In the genomic region with DNA sequence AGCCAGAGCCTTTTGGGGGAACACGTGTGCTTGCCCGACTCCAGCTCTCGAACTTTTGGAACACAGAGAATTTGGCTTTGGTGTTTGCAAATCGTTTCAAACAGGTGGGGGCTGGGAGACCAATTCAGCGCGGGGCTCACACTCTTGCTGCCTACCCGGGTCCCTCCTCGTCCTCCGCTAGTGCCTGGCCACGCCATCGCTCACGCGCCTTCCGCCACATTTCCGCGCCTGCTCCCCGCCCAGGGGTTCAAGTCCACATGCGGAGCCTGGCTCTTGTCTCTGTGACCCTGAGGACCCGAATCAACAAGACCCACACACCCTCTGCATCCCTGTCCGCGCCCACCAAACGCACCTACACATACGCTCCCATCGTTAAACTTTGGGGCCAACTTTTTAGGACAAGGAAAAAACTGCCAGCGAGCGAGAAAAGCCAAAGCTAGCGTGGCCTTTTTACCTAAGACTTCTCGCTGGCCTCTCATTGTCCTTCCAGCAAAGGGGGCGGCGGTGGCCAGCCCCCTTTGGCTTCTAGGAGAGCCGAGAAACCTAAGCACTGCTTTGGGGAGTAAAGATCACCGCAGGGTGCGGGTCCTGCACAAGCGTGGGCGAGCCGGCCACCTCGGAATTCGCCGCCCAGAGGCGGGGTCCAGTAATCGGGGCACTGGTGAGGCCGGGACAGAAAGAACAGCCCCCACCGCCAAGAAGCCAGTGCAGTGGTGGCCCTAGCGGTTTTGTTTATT, we compare ENCODE assay signal across 9 mouse cellular contexts. TPM values are rescaled to one million over a fixed set of nuclear protein-coding genes. Genes with fewer than 3 reads are reported as not detected.
DNase-seq lines count a peak whose midpoint lies in the region; ATAC-seq and TF ChIP-seq lines count a peak whose summit lies in the region.
"Had no signal": no experiment of that assay in that cellular context is flagged by ENCODE, and none has a peak within 500 bp of the region (broad histone marks: within the 10 kb centered on the region; RNA-seq: fewer than 3 reads in every experiment).

No protein-coding gene starts in this region.

- under 1% methylated on average over 44 of the region's 44 CpGs for WGBS in hindbrain, embryonic 13.5 days
- WGBS in liver, embryonic 14.5 days (ENCODE audit: insufficient replicate concordance): under 1% methylated on average over 44 of the region's 44 CpGs

- peak; percentile 19 for TF ChIP-seq POLR2A in embryonic fibroblast, embryonic 13.5 days (IDR thresholded peaks at IDR 0.05; ENCODE audit: low read depth, low read length)

- no peaks in the 10 kb centered on the region for H3K27me3 ChIP-seq in hindbrain, embryonic 13.5 days
- peaks cover 44% of the 10 kb centered on the region for H3K27me3 ChIP-seq in liver, embryonic 14.5 days (ENCODE audit: control insufficient read depth, insufficient read depth, low read length)

- H3K9me3 ChIP-seq in hindbrain, embryonic 13.5 days: peaks cover 5% of the 10 kb centered on the region
- H3K9me3 ChIP-seq in liver, embryonic 14.5 days (ENCODE audit: control insufficient read depth, low read length): no peaks in the 10 kb centered on the region

- H3K36me3 ChIP-seq in hindbrain, embryonic 13.5 days: no peaks in the 10 kb centered on the region
- H3K36me3 ChIP-seq in liver, embryonic 14.5 days (replicated peaks; ENCODE audit: control insufficient read depth, insufficient read depth, low read depth): no peaks in the 10 kb centered on the region

- intact Hi-C loops in left cerebral cortex, adult 2 months (cut with DNase I): no loop called here

- no peak; the same call in 1 of the 2 replicates for TF ChIP-seq CTCF in left cerebral cortex, adult 2 months (IDR thresholded peaks at IDR 0.05)
- no peak for TF ChIP-seq CTCF in embryonic fibroblast, embryonic 13.5 days (IDR thresholded peaks at IDR 0.05; ENCODE audit: borderline replicate concordance, insufficient read depth, low read length)
- TF ChIP-seq CTCF in liver, embryonic 14.5 days (IDR thresholded peaks at IDR 0.05; ENCODE audit: low read depth): no peak

- peak; percentile 62 for ATAC-seq in hindbrain, embryonic 13.5 days (ENCODE audit: low FRiP score)
- ATAC-seq in liver, embryonic 14.5 days (ENCODE audit: insufficient read depth): peak; percentile 56

- no peak for DNase-seq in left cerebral cortex, adult 2 months (ENCODE audit: extremely low spot score in 1 of 2, low spot score in 2 of 2)
- no peak for DNase-seq in left cerebral cortex, adult 9 months (ENCODE audit: low spot score in 2 of 2)
- DNase-seq in adrenal gland, postnatal 25 days: peak; percentile 62
- peak in 1 of 3 experiments; percentile 4 for DNase-seq in liver, embryonic 14.5 days (ENCODE audit: low read depth in 3 of 3, low spot score in 3 of 3)
- peak; percentile 31 for DNase-seq in ovary, adult 18-20 months (ENCODE audit: low spot score)
- DNase-seq in layer of hippocampus, adult 9-11 months: no peak

- peak overlapping the region; percentile 89 for H3K4me2 ChIP-seq in hindbrain, embryonic 13.5 days
- H3K4me2 ChIP-seq in liver, embryonic 14.5 days (ENCODE audit: low read depth): peak overlapping the region; percentile 74

- no peak for TF ChIP-seq EP300 in liver, embryonic 14.5 days (IDR thresholded peaks at IDR 0.05; ENCODE audit: low read depth)

- H3K4me1 ChIP-seq in embryonic fibroblast, embryonic 13.5 days (ENCODE audit: control insufficient read depth, insufficient read depth, low read length): no peaks in the 10 kb centered on the region
- H3K4me1 ChIP-seq in hindbrain, embryonic 13.5 days (replicated peaks): peaks cover 29% of the 10 kb centered on the region
- H3K4me1 ChIP-seq in liver, embryonic 14.5 days (replicated peaks; ENCODE audit: control insufficient read depth in 2 of 2, insufficient read depth in 2 of 2, low read length in 1 of 2): no peaks in the 10 kb centered on the region

- H3K9ac ChIP-seq in hindbrain, embryonic 13.5 days: peak overlapping the region; percentile 63
- 0 out of 2 replicates have a peak overlapping the region, but pooled peaks have one; percentile 44 for H3K9ac ChIP-seq in liver, embryonic 14.5 days (replicated peaks)

- H3K4me3 ChIP-seq in left cerebral cortex, adult 2 months: peak overlapping the region; percentile 86
- H3K4me3 ChIP-seq in embryonic fibroblast, embryonic 13.5 days (ENCODE audit: insufficient read depth, low read length): peak overlapping the region; percentile 51
- H3K4me3 ChIP-seq in hindbrain, embryonic 13.5 days: peak overlapping the region; percentile 78
- H3K4me3 ChIP-seq in liver, embryonic 14.5 days (ENCODE audit: insufficient read depth in 1 of 2, low read depth in 2 of 2, low read length in 2 of 2): peak overlapping the region; percentile 58 to 70

- H3K27ac ChIP-seq in left cerebral cortex, adult 2 months: peak overlapping the region; percentile 47; the same call in 1 of the 2 replicates
- H3K27ac ChIP-seq in embryonic fibroblast, embryonic 13.5 days (ENCODE audit: insufficient read depth, low read length): peak overlapping the region; percentile 69
- H3K27ac ChIP-seq in hindbrain, embryonic 13.5 days: peak overlapping the region; percentile 35; the same call in 1 of the 2 replicates
- H3K27ac ChIP-seq in liver, embryonic 14.5 days: no peak overlapping the region

RNA-seq across cellular contexts. Expression of a gene that starts 0.5 kb away (rescaled TPM):
- total RNA-seq in left cerebral cortex, adult 2 months (2021): 10 to 100 TPM; 87.5 to 94.2 TPM
- total RNA-seq in adrenal gland, postnatal 25 days (2021): 13.0 and 19.2 TPM in 2 replicates
- 15.0 and 16.3 TPM in 2 replicates for polyA plus RNA-seq in embryonic fibroblast, embryonic 13.5 days (2011; ENCODE audit: insufficient read length, low read depth, missing spikeins)
- polyA plus RNA-seq in hindbrain, embryonic 13.5 days (2015; fragmentation: Nextera tagmentation; extraction: Ambion mirVana): 29.1 and 31.6 TPM in 2 replicates
- 0.96 and 1.3 TPM in 2 replicates for polyA plus RNA-seq in liver, embryonic 14.5 days (2012; rRNA removed)
- polyA plus RNA-seq in liver, embryonic 14.5 days (2014; fragmentation: Nextera tagmentation; extraction: Ambion mirVana): 0.78 and 1.1 TPM in 2 replicates
- total RNA-seq: neutrophil, adult 5-6 weeks had no signal

Comparison
In these comparisons a context has a peak if more than half of its experiments do, and no peak if none do; other contexts are left out.
1. DNase-seq: peak in adrenal gland, postnatal 25 days (single experiment) and ovary, adult 18-20 months (single experiment); none in left cerebral cortex, adult 2 months (0 of 2), left cerebral cortex, adult 9 months (0 of 2) and layer of hippocampus, adult 9-11 months (single experiment).
2. Peak in every context shown above with its lines, with median percentiles within 50 percentile points of each other: H3K4me3 ChIP-seq.